In genomic region chr7:114074133-114074532, GRCm38 (mm10) we compare ENCODE assay signal across 19 mouse cellular contexts. TPM values are rescaled to one million over a fixed set of nuclear protein-coding genes. Genes with fewer than 3 reads are reported as not detected.
DNase-seq lines count a peak whose midpoint lies in the region; ATAC-seq and TF ChIP-seq lines count a peak whose summit lies in the region.
"Had no signal": no experiment of that assay in that cellular context is flagged by ENCODE, and none has a peak within 500 bp of the region (broad histone marks: within the 10 kb centered on the region; RNA-seq: fewer than 3 reads in every experiment).

No protein-coding gene starts in this region.

- H3K27ac ChIP-seq in intestine, embryonic 15.5 days: peak overlapping the region; percentile 33; the same call in 1 of the 2 replicates
- H3K27ac ChIP-seq in liver, embryonic 14.5 days: no peak overlapping the region
- H3K27ac ChIP-seq: embryonic facial prominence, embryonic 15.5 days; forebrain, embryonic 10.5 days; heart, adult 2 months; limb, embryonic 12.5 days; lung, embryonic 15.5 days; macrophage; midbrain, embryonic 10.5 days; stomach, embryonic 15.5 days had no signal

- no peak overlapping the region for H3K4me2 ChIP-seq in intestine, embryonic 15.5 days (replicated peaks)
- no peak overlapping the region for H3K4me2 ChIP-seq in liver, embryonic 14.5 days (ENCODE audit: low read depth)
- H3K4me2 ChIP-seq: embryonic facial prominence, embryonic 15.5 days; limb, embryonic 12.5 days; lung, embryonic 15.5 days; stomach, embryonic 15.5 days had no signal

- TF ChIP-seq EP300 in liver, embryonic 14.5 days (IDR thresholded peaks at IDR 0.05; ENCODE audit: low read depth): no peak

- peaks cover 26% of the 10 kb centered on the region for H3K4me1 ChIP-seq in intestine, embryonic 15.5 days (replicated peaks)
- peaks cover under 1 to 16% of the 10 kb centered on the region in 2 experiments; a peak in 3 of 4 replicates for H3K4me1 ChIP-seq in liver, embryonic 14.5 days (replicated peaks; ENCODE audit: control insufficient read depth in 2 of 2, insufficient read depth in 2 of 2, low read length in 1 of 2)

- no peaks in the 10 kb centered on the region for H3K36me3 ChIP-seq in intestine, embryonic 15.5 days
- H3K36me3 ChIP-seq in liver, embryonic 14.5 days (replicated peaks; ENCODE audit: control insufficient read depth, insufficient read depth, low read depth): no peaks in the 10 kb centered on the region
- H3K36me3 ChIP-seq: embryonic facial prominence, embryonic 15.5 days; forebrain, embryonic 10.5 days; limb, embryonic 12.5 days; lung, embryonic 15.5 days; stomach, embryonic 15.5 days had no signal

- no peak overlapping the region for H3K9ac ChIP-seq in intestine, embryonic 15.5 days
- H3K9ac ChIP-seq in liver, embryonic 14.5 days (replicated peaks): no peak overlapping the region
- H3K9ac ChIP-seq: embryonic facial prominence, embryonic 15.5 days; limb, embryonic 12.5 days; lung, embryonic 15.5 days; stomach, embryonic 15.5 days had no signal

- H3K4me3 ChIP-seq in intestine, embryonic 15.5 days (replicated peaks): no peak overlapping the region
- H3K4me3 ChIP-seq in liver, embryonic 14.5 days (ENCODE audit: insufficient read depth in 1 of 2, low read depth in 2 of 2, low read length in 2 of 2): no peak overlapping the region
- H3K4me3 ChIP-seq: embryonic facial prominence, embryonic 15.5 days; forebrain, embryonic 10.5 days; heart, adult 2 months; limb, embryonic 12.5 days; lung, embryonic 15.5 days; midbrain, embryonic 10.5 days; stomach, embryonic 15.5 days had no signal

- no peak for TF ChIP-seq CTCF in liver, embryonic 14.5 days (IDR thresholded peaks at IDR 0.05; ENCODE audit: low read depth)

- 73% methylated on average over 7 of the region's 7 CpGs for WGBS in intestine, embryonic 15.5 days
- 56% methylated on average over 7 of the region's 7 CpGs for WGBS in liver, embryonic 14.5 days (ENCODE audit: insufficient replicate concordance)

- peak; percentile 49 for DNase-seq in adrenal gland, adult 2 months
- no peak for DNase-seq in adrenal gland, adult 18-20 months (ENCODE audit: low spot score in 2 of 2)
- peak; percentile 44 for DNase-seq in kidney, adult 11 months
- no peak for DNase-seq in kidney, postnatal 4 days
- DNase-seq in liver, embryonic 14.5 days (ENCODE audit: low read depth in 3 of 3, low spot score in 3 of 3): no peak
- no peak for DNase-seq in Muller cell, postnatal 12 days (ENCODE audit: inconsistent ontology term)
- DNase-seq in urinary bladder, postnatal 14 days (ENCODE audit: low spot score): no peak
- DNase-seq: cerebellum, postnatal 10 days; heart, adult 2 months; thymus, adult 2 months had no signal

- ATAC-seq in intestine, embryonic 15.5 days: 0 out of 2 replicates have a peak, but pooled peaks have one; percentile 45
- peak; percentile 52 for ATAC-seq in liver, embryonic 14.5 days (ENCODE audit: insufficient read depth)
- ATAC-seq: CD4-positive, CD25-positive, alpha-beta regulatory T cell, adult 4 months had no signal

- H3K9me3 ChIP-seq in intestine, embryonic 15.5 days: no peaks in the 10 kb centered on the region
- H3K9me3 ChIP-seq in liver, embryonic 14.5 days (ENCODE audit: control insufficient read depth, low read length): no peaks in the 10 kb centered on the region
- H3K9me3 ChIP-seq: embryonic facial prominence, embryonic 15.5 days; limb, embryonic 12.5 days; lung, embryonic 15.5 days; midbrain, embryonic 10.5 days; stomach, embryonic 15.5 days had no signal

- H3K27me3 ChIP-seq in intestine, embryonic 15.5 days (replicated peaks): no peaks in the 10 kb centered on the region
- no peaks in the 10 kb centered on the region for H3K27me3 ChIP-seq in liver, embryonic 14.5 days (ENCODE audit: control insufficient read depth, insufficient read depth, low read length)
- H3K27me3 ChIP-seq: embryonic facial prominence, embryonic 15.5 days; limb, embryonic 12.5 days; lung, embryonic 15.5 days; stomach, embryonic 15.5 days had no signal

RNA-seq across cellular contexts. Expression of gene Rras2, which starts 43.4 kb away (rescaled TPM):
- 10 to 100 TPM; 27.5 TPM for total RNA-seq in adrenal gland, adult 2 months (2021)
- polyA plus RNA-seq in adrenal gland, adult 2 months (2012; rRNA removed): 14.8 and 24.6 TPM in 2 replicates
- 10 to 100 TPM; 30.5 to 53.7 TPM for total RNA-seq in adrenal gland, adult 18-20 months (2021)
- 26.6 and 26.8 TPM in 2 replicates for polyA plus RNA-seq in intestine, embryonic 15.5 days (2015; fragmentation: Nextera tagmentation; extraction: Ambion mirVana)
- polyA plus RNA-seq in liver, embryonic 14.5 days (2012; rRNA removed): 4.5 and 5.3 TPM in 2 replicates
- polyA plus RNA-seq in liver, embryonic 14.5 days (2014; fragmentation: Nextera tagmentation; extraction: Ambion mirVana): 7.9 and 8.2 TPM in 2 replicates

Comparison
In these comparisons a context has a peak if more than half of its experiments do, and no peak if none do; other contexts are left out.
1. DNase-seq: peak in adrenal gland, adult 2 months (single experiment) and kidney, adult 11 months (single experiment); none in adrenal gland, adult 18-20 months (0 of 2), kidney, postnatal 4 days (0 of 2), liver, embryonic 14.5 days (0 of 3), Muller cell, postnatal 12 days (single experiment) and urinary bladder, postnatal 14 days (single experiment).